8 mouse cellular contexts compared by ENCODE assay signal in the genomic region with DNA sequence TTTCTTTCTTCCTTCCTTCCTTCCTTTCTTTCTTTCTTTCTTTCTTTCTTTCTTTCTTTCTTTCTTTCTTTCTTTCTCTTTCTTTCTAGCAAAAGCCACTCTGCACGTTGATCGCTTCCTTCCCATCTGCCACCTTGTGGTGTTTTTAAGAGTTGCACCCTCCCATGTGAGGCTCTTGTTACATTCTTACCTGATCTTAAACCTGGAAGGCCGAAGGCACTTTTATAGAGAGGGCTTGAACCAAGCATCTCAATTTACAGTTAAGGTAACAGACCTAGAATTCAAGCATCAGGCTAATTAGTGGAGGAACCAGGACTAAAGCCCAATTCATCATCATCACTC. TPM values are rescaled to one million over a fixed set of nuclear protein-coding genes. Genes with fewer than 3 reads are reported as not detected.
DNase-seq lines count a peak whose midpoint lies in the region; ATAC-seq and TF ChIP-seq lines count a peak whose summit lies in the region.

No protein-coding gene starts in this region.

- no peaks in the 10 kb centered on the region for H3K27me3 ChIP-seq in embryonic facial prominence, embryonic 11.5 days (ENCODE audit: control insufficient read depth, insufficient read depth, low read length)
- no peaks in the 10 kb centered on the region for H3K27me3 ChIP-seq in lung, embryonic 16.5 days (ENCODE audit: control insufficient read depth, insufficient read depth, low read depth, low read length)

- TF ChIP-seq CTCF in layer of hippocampus, adult 2 months (conservative IDR thresholded peaks at IDR 0.05), result peak; percentile 80

- no peak overlapping the region for H3K4me3 ChIP-seq in embryonic facial prominence, embryonic 11.5 days (ENCODE audit: low read depth, low read length)
- peak overlapping the region; percentile 40 for H3K4me3 ChIP-seq in layer of hippocampus, adult 2 months
- peak overlapping the region; percentile 35 for H3K4me3 ChIP-seq in lung, embryonic 16.5 days (ENCODE audit: low read length)

- H3K27ac ChIP-seq in embryonic facial prominence, embryonic 11.5 days (replicated peaks; ENCODE audit: low read depth, low read length), result no peak overlapping the region
- H3K27ac ChIP-seq in layer of hippocampus, adult 2 months, result peak overlapping the region; percentile 87; the same call in 1 of the 2 replicates
- no peak overlapping the region for H3K27ac ChIP-seq in lung, embryonic 16.5 days (ENCODE audit: low read length)

- no peaks in the 10 kb centered on the region for H3K36me3 ChIP-seq in embryonic facial prominence, embryonic 11.5 days (replicated peaks; ENCODE audit: control insufficient read depth, insufficient read depth, low read depth, low read length)
- H3K36me3 ChIP-seq in lung, embryonic 16.5 days (ENCODE audit: control insufficient read depth, insufficient read depth, low read length), result no peaks in the 10 kb centered on the region

- H3K4me2 ChIP-seq in embryonic facial prominence, embryonic 11.5 days (ENCODE audit: low read depth, low read length), result no peak overlapping the region
- peak overlapping the region; percentile 39 for H3K4me2 ChIP-seq in lung, embryonic 16.5 days (ENCODE audit: low read depth, low read length)

- WGBS in embryonic facial prominence, embryonic 11.5 days, result 30% methylated on average over 3 of the region's 3 CpGs
- whole genome bisulfite sequencing in lung, embryonic 16.5 days, result 19% methylated on average over 3 of the region's 3 CpGs

- H3K4me1 ChIP-seq in embryonic facial prominence, embryonic 11.5 days (ENCODE audit: control insufficient read depth, insufficient read depth, low read length), result no peaks in the 10 kb centered on the region
- peaks cover 12% of the 10 kb centered on the region for H3K4me1 ChIP-seq in lung, embryonic 16.5 days (replicated peaks; ENCODE audit: control insufficient read depth, insufficient read depth, low read length)

- no peak overlapping the region for H3K9ac ChIP-seq in embryonic facial prominence, embryonic 11.5 days (replicated peaks; ENCODE audit: low read length)
- peak overlapping the region; percentile 35 for H3K9ac ChIP-seq in lung, embryonic 16.5 days (ENCODE audit: low read length)

- intact Hi-C loops in heart, postnatal 10 days (cut with DNase I), result loop anchor here (1.0 to 5.0 kb wide), 2 partner anchors 77 to 193 kb away; a partner anchor contains a TSS

- no peak for ATAC-seq in embryonic facial prominence, embryonic 11.5 days (replicated peaks; ENCODE audit: insufficient number of reproducible peaks, low FRiP score, low TSS enrichment, low read depth)
- peak; percentile 39; the same call in 1 of the 2 replicates for ATAC-seq in lung, embryonic 16.5 days (ENCODE audit: low read depth)

- peak; percentile 54 to 84 for DNase-seq in adrenal gland, adult (ENCODE audit: inconsistent age in 2 of 2, low spot score in 1 of 2)
- DNase-seq in adrenal gland, postnatal 4 days (ENCODE audit: low spot score in 2 of 2), result no peak
- DNase-seq in adipocyte (ENCODE audit: low spot score), result peak; percentile 78
- peak; percentile 82 for DNase-seq in embryonic facial prominence, embryonic 11.5 days (ENCODE audit: low spot score)
- peak; percentile 75 to 84 for DNase-seq in heart, postnatal 10 days
- peak in 1 of 2 experiments; percentile 78 for DNase-seq in layer of hippocampus, adult 2 months (ENCODE audit: low spot score in 2 of 2)
- peak; percentile 73 for DNase-seq in retina, postnatal 1 day

- no peaks in the 10 kb centered on the region for H3K9me3 ChIP-seq in embryonic facial prominence, embryonic 11.5 days (replicated peaks; ENCODE audit: control insufficient read depth, low read length)
- H3K9me3 ChIP-seq in lung, embryonic 16.5 days (ENCODE audit: control insufficient read depth, low read length), result no peaks in the 10 kb centered on the region

RNA-seq across cellular contexts. Expression of a gene that starts 7.9 kb away (rescaled TPM):
- 10 to 100 TPM; 45.2 to 50.0 TPM for total RNA-seq in adrenal gland, postnatal 4 days (2021)
- polyA plus RNA-seq in embryonic facial prominence, embryonic 11.5 days (2014; fragmentation: Nextera tagmentation; extraction: Ambion mirVana), result 101 and 108 TPM in 2 replicates
- total RNA-seq in heart, postnatal 10 days (2021), result 10 to 100 TPM; 34.0 to 39.0 TPM
- total RNA-seq in layer of hippocampus, adult 2 months (2021), result 10 to 100 TPM; 23.7 to 23.9 TPM
- 64.5 and 67.3 TPM in 2 replicates for polyA plus RNA-seq in lung, embryonic 16.5 days (2015; fragmentation: Nextera tagmentation; extraction: Ambion mirVana)

RNA-seq across cellular contexts. Expression of a gene that starts 24.6 kb away (rescaled TPM):
- 100 to 1,000 TPM in 1 of 2 experiments, 10 to 100 TPM in 1; 59.8 to 108 TPM for total RNA-seq in adrenal gland, postnatal 4 days (2021)
- polyA plus RNA-seq in embryonic facial prominence, embryonic 11.5 days (2014; fragmentation: Nextera tagmentation; extraction: Ambion mirVana), result 77.6 and 88.3 TPM in 2 replicates
- total RNA-seq in heart, postnatal 10 days (2021), result 10 to 100 TPM; 22.7 to 27.2 TPM
- 100 to 1,000 TPM; 227 to 233 TPM for total RNA-seq in layer of hippocampus, adult 2 months (2021)
- polyA plus RNA-seq in lung, embryonic 16.5 days (2015; fragmentation: Nextera tagmentation; extraction: Ambion mirVana), result 18.9 and 19.4 TPM in 2 replicates

Comparison
In these comparisons a context has a peak if more than half of its experiments do, and no peak if none do; other contexts are left out.
1. DNase-seq: peak in adrenal gland, adult (2 of 2), adipocyte (single experiment), embryonic facial prominence, embryonic 11.5 days (single experiment), heart, postnatal 10 days (2 of 2) and retina, postnatal 1 day (single experiment); none in adrenal gland, postnatal 4 days (0 of 2).